Mouse (Mus musculus): ENCODE results near the gene Gtf3c2.
A peak's percentile ranks its signal among the peaks of the same experiment; 100 is the strongest.

The Gtf3c2 gene

GRCm38 (mm10) chr5:31197072-31197471, 17.1 kb upstream of the Gtf3c2 start:
- DNase-seq, result no peak

- no peak for DNase-seq
Observed at GRCm38 (mm10) chr5:31196207-31196606, 16.3 kb upstream of the Gtf3c2 start.

- DNase-seq, result no peak
Observed at GRCm38 (mm10) chr5:31195671-31196070, 15.7 kb upstream of the Gtf3c2 start.

- DNase-seq, result no peak
Observed at GRCm38 (mm10) chr5:31194486-31195485, 14.8 kb upstream of the Gtf3c2 start.

GRCm38 (mm10) chr5:31193631-31194281, 13.8 kb upstream of the Gtf3c2 start:
- peak in 1 of 2 experiments; percentile 22 for DNase-seq

GRCm38 (mm10) chr5:31192939-31193630, 13.1 kb upstream of the Gtf3c2 start, which contains the start of the genes Snx17 and Eif2b4:
Gene Snx17 (plus strand): TSS chr5:31193227.
Gene Eif2b4 (minus strand): TSS chr5:31193430.
- DNase-seq, result peak; percentile 99 to 100

- DNase-seq, result no peak
Observed at GRCm38 (mm10) chr5:31192045-31192938, 12.3 kb upstream of the Gtf3c2 start.

- no peak for DNase-seq
Observed at GRCm38 (mm10) chr5:31190201-31190600, 10.3 kb upstream of the Gtf3c2 start.

GRCm38 (mm10) chr5:31188223-31188840, 8.4 kb upstream of the Gtf3c2 start:
- peak; percentile 28 to 36 for DNase-seq

- DNase-seq, result no peak
Observed at GRCm38 (mm10) chr5:31183678-31184077, 3.7 kb upstream of the Gtf3c2 start.

GRCm38 (mm10) chr5:31181183-31181770, 1.3 kb upstream of the Gtf3c2 start:
- no peak for DNase-seq

- no peak for DNase-seq
Observed at GRCm38 (mm10) chr5:31179301-31179765, 611 bp downstream of the Gtf3c2 start.

- no peak for DNase-seq
Observed at GRCm38 (mm10) chr5:31168630-31169029, 11.3 kb downstream of the Gtf3c2 start.

GRCm38 (mm10) chr5:31164878-31165277, 15.1 kb downstream of the Gtf3c2 start:
- no peak for DNase-seq

- DNase-seq, result no peak
Observed at GRCm38 (mm10) chr5:31162462-31162861, 17.5 kb downstream of the Gtf3c2 start.

- DNase-seq, result peak; percentile 71 to 75
Observed at GRCm38 (mm10) chr5:31154152-31154553, 25.8 kb downstream of the Gtf3c2 start, which contains the start of gene Mpv17. Gene Mpv17 (minus strand): TSS chr5:31154251.

GRCm38 (mm10) chr5:31153516-31154151, 26.3 kb downstream of the Gtf3c2 start:
- DNase-seq, result no peak

GRCm38 (mm10) chr5:31151746-31152145, 28.2 kb downstream of the Gtf3c2 start:
- DNase-seq, result no peak

- no peak for DNase-seq
Observed at GRCm38 (mm10) chr5:31149781-31150180, 30.2 kb downstream of the Gtf3c2 start.

GRCm38 (mm10) chr5:31138968-31139425, 40.9 kb downstream of the Gtf3c2 start:
- DNase-seq, result no peak

All from B cell, adult 2 months (primary cell).